Mouse (Mus musculus): ENCODE data around the gene Dhps.
"Not testable (repeated sequence)": the region's sequence is repeated elsewhere in the genome, so short reads cannot be mapped to it uniquely, and the experiment has no call there.

The Dhps gene

GRCm38 (mm10) chr8:85062603-85063002 lies 9.0 kb upstream of the Dhps start:
- DNase-seq (ENCODE audit: low spot score) = no peak

DNA sequence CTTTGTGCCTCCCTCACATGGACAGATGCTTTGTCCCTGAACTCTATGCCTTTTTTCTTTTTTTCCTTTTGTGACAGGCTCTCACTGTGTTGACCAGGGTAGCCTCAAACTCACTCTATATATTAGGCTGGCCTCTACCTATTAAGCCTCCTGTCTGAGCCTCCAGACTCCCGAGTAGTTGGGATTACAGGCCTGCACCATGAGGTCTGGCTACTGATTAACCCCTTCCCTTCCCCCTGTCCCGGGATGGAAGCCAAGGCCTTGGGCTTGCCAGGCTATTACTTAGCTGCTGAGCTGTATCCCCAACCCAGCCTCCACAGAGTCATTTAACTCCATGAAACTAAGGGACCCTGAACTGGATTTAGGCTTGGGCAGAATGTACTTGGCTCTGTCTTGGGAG lies 6.3 kb upstream of the Dhps start:
- DNase-seq (ENCODE audit: low spot score) = no peak

GRCm38 (mm10) chr8:85067155-85067554 lies 4.4 kb upstream of the Dhps start:
- no peak for DNase-seq (ENCODE audit: low spot score)

- DNase-seq (ENCODE audit: low spot score) = no peak
Measured at GRCm38 (mm10) chr8:85067982-85068381, 3.6 kb upstream of the Dhps start, which contains the start of gene Gm5741. TSS of gene Gm5741 (minus strand) at chr8:85067982.

DNA sequence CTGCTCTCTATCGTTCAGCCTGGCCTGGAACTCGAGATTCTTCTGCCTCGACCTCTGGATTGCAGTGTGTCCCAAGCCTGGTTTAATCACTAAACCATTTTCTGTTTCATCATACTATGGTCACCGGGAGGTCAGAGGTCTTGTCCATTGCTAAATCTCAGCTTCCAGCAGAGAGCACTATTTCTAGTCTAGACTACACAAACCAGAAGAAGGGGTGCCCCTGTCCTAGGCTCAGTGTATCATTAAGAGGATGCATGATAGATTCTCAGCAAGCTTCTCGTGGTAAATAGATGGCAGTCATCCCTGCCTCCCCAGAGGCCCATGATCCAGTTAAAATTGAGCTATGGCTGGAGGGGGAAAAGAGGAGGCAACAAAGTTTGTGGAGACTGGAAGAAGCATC lies 516 bp upstream of the Dhps start:
- no peak for DNase-seq (ENCODE audit: low spot score)

- no peak for DNase-seq (ENCODE audit: low spot score)
Measured at GRCm38 (mm10) chr8:85072364-85072929, 890 bp downstream of the Dhps start.

DNA sequence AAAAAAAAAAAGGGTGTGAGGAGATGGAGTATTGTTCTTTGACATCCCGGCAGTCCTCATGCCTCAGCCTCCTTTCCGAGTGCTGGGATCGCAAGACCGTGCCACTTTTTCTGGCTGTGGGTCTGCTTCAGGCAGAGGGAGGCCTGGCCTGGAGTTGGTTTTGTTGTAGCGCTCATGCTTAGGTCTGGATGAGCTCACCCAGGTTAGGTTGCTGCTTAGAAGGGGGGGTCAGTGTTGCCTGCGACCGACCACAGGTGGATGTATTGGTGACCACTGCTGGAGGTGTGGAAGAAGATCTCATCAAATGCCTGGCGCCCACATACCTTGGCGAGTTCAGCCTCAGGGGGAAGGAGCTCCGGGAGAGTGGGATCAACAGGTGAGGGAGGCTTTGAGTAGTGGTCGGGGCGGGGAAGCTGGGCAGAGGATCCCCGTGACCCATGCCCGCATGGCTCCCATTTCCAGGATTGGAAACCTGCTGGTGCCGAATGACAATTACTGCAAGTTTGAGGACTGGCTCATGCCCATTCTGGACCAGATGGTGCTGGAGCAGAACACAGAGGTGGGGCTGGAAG lies 1.6 kb downstream of the Dhps start:
- DNase-seq (ENCODE audit: low spot score) = no peak

- DNase-seq (ENCODE audit: low spot score) = no peak
Measured at GRCm38 (mm10) chr8:85074167-85074566, 2.6 kb downstream of the Dhps start.

GRCm38 (mm10) chr8:85074617-85075016 lies 3.1 kb downstream of the Dhps start:
- no peak for DNase-seq (ENCODE audit: low spot score)

- DNase-seq (ENCODE audit: low spot score) = peak; percentile 79
Measured at GRCm38 (mm10) chr8:85076001-85076400, 4.4 kb downstream of the Dhps start.

DNA sequence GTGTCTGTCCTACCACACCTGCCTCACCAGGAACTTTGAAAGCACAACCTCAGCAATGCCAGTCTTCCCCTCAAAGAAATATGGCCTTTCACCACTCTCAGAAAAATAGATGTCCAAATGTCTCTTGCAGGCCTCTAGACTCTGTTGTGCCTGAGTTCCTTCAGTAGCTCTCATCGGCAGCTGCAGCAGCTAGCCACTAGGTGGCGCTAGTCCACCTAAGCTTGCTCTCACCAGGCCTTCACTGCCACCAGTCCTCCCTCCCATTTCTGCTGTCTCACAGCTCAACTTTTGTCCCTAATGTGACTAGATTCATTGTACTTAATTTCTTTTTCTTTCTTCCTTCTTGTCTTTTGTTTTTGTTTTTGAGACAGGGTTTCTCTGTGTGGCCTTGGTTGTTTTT lies 5.4 kb downstream of the Dhps start:
- peak; percentile 79 for DNase-seq (ENCODE audit: low spot score)

- no peak for DNase-seq (ENCODE audit: low spot score)
Measured at GRCm38 (mm10) chr8:85080214-85080531, 8.6 kb downstream of the Dhps start.

GRCm38 (mm10) chr8:85080532-85081215 lies 9.1 kb downstream of the Dhps start, which contains the start of gene Wdr83os:
TSS of gene Wdr83os (plus strand) at chr8:85080740.
- peak; percentile 77 for DNase-seq (ENCODE audit: low spot score)

DNA sequence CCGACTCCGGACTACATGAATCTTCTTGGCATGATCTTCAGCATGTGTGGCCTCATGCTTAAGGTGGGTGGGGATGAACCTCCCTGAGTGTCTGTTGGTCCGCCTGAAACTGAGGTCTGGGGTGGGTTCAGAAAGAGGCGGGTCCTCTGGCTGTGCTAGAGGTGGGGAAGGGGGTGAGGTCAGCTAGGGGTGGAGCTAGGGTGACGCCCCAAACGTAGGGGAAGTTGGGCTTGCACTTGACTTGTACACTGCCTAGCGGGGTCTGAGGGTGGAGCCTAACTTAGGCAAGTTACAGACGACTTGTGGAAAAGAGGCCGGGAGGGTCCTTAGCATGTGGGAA lies 9.6 kb downstream of the Dhps start, which contains the start of gene Wdr83:
Gene Wdr83, minus strand, starts transcription at position 91 of the 340 bp plus-strand sequence.
- DNase-seq (ENCODE audit: low spot score) = no peak

- DNase-seq (ENCODE audit: low spot score) = not testable (repeated sequence)
Measured at GRCm38 (mm10) chr8:85082169-85082568, 10.6 kb downstream of the Dhps start.

DNA sequence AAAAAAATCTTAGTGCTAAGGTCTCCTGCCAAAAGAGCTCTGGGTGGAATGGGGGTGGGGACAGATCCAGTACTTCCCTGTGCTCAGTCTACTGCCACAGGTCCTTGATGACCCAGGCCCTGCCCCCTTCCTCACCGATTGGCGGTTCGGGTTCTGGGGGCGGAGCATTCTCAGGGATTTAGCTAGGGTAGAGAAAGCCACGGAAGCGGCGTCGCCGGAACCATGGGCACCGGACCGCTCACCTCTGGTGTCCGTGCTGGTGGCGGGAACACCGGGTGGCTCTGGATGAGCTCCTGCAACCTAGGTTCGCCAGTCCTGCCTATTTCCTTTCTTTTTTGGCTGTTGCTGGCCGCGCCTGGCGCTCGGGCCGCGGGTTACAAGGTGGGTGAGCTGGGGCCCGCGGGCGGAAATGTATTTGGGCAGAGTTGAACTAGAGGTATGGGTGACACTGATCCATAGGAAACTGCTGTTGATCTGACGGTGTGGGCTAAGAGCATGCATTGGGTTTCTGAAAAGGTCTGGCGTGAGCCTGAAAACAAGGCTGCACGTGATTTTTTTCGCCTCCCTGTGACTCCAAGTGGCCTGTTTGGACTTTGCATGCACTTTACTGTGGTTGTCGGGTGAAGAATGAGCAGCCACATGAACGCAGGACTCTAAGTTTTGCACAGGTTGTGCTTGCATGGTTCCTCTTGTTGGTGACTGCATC lies 11.7 kb downstream of the Dhps start, which contains the start of gene Man2b1:
Gene Man2b1, plus strand, starts transcription at position 163 of the 706 bp plus-strand sequence.
- DNase-seq (ENCODE audit: low spot score) = peak; percentile 91

- DNase-seq (ENCODE audit: low spot score) = no peak
Measured at GRCm38 (mm10) chr8:85084633-85085032, 13.1 kb downstream of the Dhps start.

GRCm38 (mm10) chr8:85086238-85086637 lies 14.7 kb downstream of the Dhps start:
- DNase-seq (ENCODE audit: low spot score) = no peak

GRCm38 (mm10) chr8:85088771-85089170 lies 17.2 kb downstream of the Dhps start:
- no peak for DNase-seq (ENCODE audit: low spot score)

DNA sequence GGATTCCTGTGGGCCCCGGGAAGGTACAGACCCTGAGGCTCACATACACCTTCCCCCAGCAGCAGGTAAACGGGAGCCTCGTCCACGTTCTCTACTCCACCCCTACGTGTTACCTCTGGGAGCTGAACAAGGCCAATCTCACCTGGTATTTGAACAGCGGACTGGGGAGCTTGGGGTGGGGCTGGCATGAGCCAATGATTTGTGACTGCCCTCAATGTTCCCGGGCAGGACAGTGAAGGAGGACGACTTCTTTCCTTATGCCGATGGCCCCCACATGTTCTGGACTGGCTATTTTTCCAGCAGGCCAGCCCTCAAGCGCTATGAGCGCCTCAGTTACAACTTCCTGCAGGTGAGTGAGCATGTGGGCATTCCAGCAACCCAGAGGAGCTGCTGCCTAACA lies 19.3 kb downstream of the Dhps start:
- DNase-seq (ENCODE audit: low spot score) = peak; percentile 33

DNA sequence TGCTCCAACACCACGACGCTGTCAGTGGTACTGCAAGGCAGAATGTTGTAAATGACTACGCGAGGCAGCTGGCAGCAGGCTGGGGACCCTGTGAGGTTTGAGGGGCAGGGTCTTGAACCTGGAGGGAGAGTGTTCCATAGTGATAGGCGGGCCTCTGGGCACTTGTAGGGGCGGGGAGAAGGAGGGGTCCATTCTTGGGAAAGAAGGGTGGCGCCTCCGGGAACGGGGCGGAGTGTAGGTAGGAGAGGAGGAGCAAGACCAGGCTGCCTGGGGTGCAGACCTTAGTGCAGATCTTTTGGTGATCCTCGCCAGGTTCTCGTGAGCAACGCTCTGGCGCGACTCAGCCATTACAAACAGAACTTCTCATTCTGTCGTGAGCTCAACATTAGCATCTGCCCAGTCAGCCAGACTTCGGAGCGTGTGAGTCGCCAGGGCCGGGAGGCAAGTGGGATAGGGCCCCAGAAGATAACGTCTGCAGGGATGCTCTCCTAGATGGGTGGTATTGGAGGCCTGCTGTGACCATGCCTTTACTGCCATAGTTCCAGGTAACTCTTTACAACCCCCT lies 20.1 kb downstream of the Dhps start:
- DNase-seq (ENCODE audit: low spot score) = peak; percentile 49

- DNase-seq (ENCODE audit: low spot score) = no peak
Measured at GRCm38 (mm10) chr8:85095051-85095450, 23.5 kb downstream of the Dhps start.

DNA sequence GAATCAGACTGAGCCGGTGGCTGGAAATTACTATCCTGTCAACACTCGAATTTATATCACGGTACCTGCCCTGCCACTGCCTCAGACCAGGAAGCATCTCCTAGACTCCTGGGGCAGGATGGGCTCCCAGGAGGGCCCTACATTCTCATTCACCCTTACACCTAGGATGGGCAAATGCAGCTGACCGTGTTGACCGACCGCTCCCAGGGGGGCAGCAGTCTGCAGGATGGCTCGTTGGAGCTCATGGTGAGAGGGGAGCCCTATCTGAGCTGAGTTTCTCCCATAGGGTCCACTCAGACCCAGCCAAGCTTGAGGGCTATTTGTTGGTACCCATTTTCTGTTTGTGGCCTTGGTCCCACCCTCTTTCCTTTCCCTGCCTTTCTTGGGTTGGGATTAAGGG lies 24.0 kb downstream of the Dhps start:
- DNase-seq (ENCODE audit: low spot score) = no peak

All from testis, postnatal 10 days (tissue).